ENCODE assay signal across 31 mouse cellular contexts in the genomic region with DNA sequence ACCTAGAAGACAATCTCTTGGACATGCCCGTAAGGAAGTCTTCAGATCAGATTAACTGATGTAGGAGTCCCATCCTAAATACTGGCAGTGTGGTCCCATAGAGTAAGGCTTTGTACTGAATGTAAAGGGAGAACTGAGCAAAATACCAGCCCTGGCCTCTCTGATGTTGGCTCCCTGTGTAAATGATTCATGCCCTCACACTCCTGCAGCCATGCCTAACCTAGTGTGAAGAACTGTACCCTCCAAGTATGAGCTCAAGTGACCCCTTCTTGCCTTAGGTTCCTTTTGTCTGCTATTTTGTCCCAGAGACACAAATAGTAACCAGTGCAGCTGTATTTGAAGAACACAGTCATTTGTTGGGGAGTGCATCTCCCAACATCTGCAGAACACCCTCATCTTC.
"Had no signal": no experiment of that assay in that cellular context is flagged by ENCODE, and none has a peak within 500 bp of the region (broad histone marks: within the 10 kb centered on the region; RNA-seq: fewer than 3 reads in every experiment).

No protein-coding gene starts in this region.

- H3K4me2 ChIP-seq: limb, embryonic 12.5 days; limb, embryonic 13.5 days; limb, embryonic 15.5 days; liver, embryonic 11.5 days; liver, embryonic 12.5 days; liver, embryonic 13.5 days; liver, embryonic 15.5 days; lung, embryonic 14.5 days; lung, embryonic 15.5 days; midbrain, embryonic 12.5 days; midbrain, embryonic 13.5 days; midbrain, embryonic 15.5 days; neural tube, embryonic 12.5 days; neural tube, embryonic 13.5 days had no signal

- ATAC-seq: liver, embryonic 12.5 days; liver, postnatal 0 days; lung, postnatal 0 days; midbrain, embryonic 13.5 days; midbrain, embryonic 15.5 days; midbrain, embryonic 16.5 days had no signal

- H3K27me3 ChIP-seq: limb, embryonic 12.5 days; limb, embryonic 13.5 days; limb, embryonic 15.5 days; liver, embryonic 12.5 days; liver, embryonic 13.5 days; liver, embryonic 15.5 days; lung, embryonic 15.5 days; megakaryocyte, embryonic 14.5 days; midbrain, embryonic 12.5 days; midbrain, embryonic 13.5 days; midbrain, embryonic 15.5 days; neural tube, embryonic 12.5 days; neural tube, embryonic 13.5 days had no signal

- DNase-seq: left cerebral cortex, postnatal 4 days; liver; liver, embryonic 13.5 days; liver, postnatal 0 days; lung, adult 18-20 months; lung, adult 2 months; lung, embryonic 14.5 days; lung, postnatal 10 days; lung, postnatal 14 days; lung, postnatal 36 days; lung, postnatal 4 days had no signal

- H3K9ac ChIP-seq: limb, embryonic 12.5 days; limb, embryonic 13.5 days; limb, embryonic 15.5 days; liver, embryonic 12.5 days; liver, embryonic 13.5 days; liver, embryonic 14.5 days; liver, embryonic 15.5 days; liver, postnatal 0 days; lung, embryonic 14.5 days; lung, embryonic 15.5 days; midbrain, embryonic 12.5 days; midbrain, embryonic 13.5 days; midbrain, embryonic 15.5 days; neural tube, embryonic 12.5 days; neural tube, embryonic 13.5 days had no signal

- H3K4me1 ChIP-seq: limb, embryonic 12.5 days; limb, embryonic 13.5 days; limb, embryonic 15.5 days; liver, embryonic 12.5 days; liver, embryonic 13.5 days; liver, embryonic 15.5 days; lung, embryonic 15.5 days; midbrain, embryonic 12.5 days; midbrain, embryonic 13.5 days; midbrain, embryonic 15.5 days; neural tube, embryonic 12.5 days; neural tube, embryonic 13.5 days had no signal

- H3K9me3 ChIP-seq: limb, embryonic 10.5 days; limb, embryonic 12.5 days; limb, embryonic 15.5 days; liver, embryonic 12.5 days; liver, embryonic 15.5 days; lung, embryonic 15.5 days; midbrain, embryonic 10.5 days; midbrain, embryonic 15.5 days; neural tube, embryonic 12.5 days had no signal

- H3K4me3 ChIP-seq: limb, embryonic 10.5 days; limb, embryonic 12.5 days; limb, embryonic 13.5 days; limb, embryonic 15.5 days; liver, embryonic 12.5 days; liver, embryonic 13.5 days; liver, embryonic 15.5 days; lung, embryonic 15.5 days; megakaryocyte, embryonic 14.5 days; midbrain, embryonic 10.5 days; midbrain, embryonic 12.5 days; midbrain, embryonic 13.5 days; midbrain, embryonic 15.5 days; myocyte; neural tube, embryonic 12.5 days; neural tube, embryonic 13.5 days had no signal

- H3K36me3 ChIP-seq: limb, embryonic 10.5 days; limb, embryonic 12.5 days; limb, embryonic 13.5 days; limb, embryonic 15.5 days; liver, embryonic 12.5 days; liver, embryonic 13.5 days; liver, embryonic 15.5 days; lung, embryonic 15.5 days; midbrain, embryonic 10.5 days; midbrain, embryonic 12.5 days; midbrain, embryonic 13.5 days; midbrain, embryonic 15.5 days; neural tube, embryonic 12.5 days; neural tube, embryonic 13.5 days had no signal

- H3K27ac ChIP-seq: limb, embryonic 10.5 days; limb, embryonic 12.5 days; limb, embryonic 13.5 days; limb, embryonic 15.5 days; liver, embryonic 12.5 days; liver, embryonic 13.5 days; liver, embryonic 14.5 days; liver, embryonic 15.5 days; lung, embryonic 15.5 days; macrophage; midbrain, embryonic 10.5 days; midbrain, embryonic 12.5 days; midbrain, embryonic 13.5 days; midbrain, embryonic 15.5 days; neural tube, embryonic 12.5 days; neural tube, embryonic 13.5 days had no signal
